Mouse (Mus musculus): ENCODE results near the gene Pemt. TPM values are rescaled to one million over a fixed set of nuclear protein-coding genes. Genes with fewer than 3 reads are reported as not detected.
"Not testable (repeated sequence)": the region's sequence is repeated elsewhere in the genome, so short reads cannot be mapped to it uniquely, and the experiment has no call there.

The Pemt gene
- polyA plus RNA-seq, 1 experiment from 2014 or later: 8.9 TPM

DNA sequence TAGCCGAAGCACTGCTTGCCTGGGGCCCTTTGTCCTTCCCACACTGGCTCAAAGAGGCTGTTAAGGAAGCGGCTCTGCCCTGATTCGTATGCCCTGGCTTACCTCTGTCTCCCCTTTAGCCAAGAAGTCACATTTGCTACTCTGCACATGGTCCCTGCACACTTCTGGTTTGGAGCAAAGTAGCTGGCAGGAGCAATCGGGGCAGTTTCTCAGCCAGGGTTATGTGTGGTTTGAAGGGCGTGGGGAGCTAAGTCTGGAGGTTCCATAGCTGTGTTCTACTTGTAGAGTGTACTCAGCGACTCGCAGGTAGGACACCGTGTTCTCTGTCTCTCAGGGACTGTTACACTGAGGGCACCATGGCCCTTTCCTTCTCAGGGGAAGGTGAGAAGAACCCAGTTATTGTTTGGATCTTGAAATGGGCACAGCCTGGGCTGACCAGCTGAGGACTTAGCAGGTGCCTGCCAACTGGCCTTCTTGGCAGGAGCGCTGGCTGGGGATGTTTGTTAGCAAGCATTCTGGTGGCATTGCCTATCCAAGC, 84.9 kb downstream of the Pemt start:
- WGBS: 88% methylated on average over 9 of the region's 9 CpGs
- no peaks in the 10 kb centered on the region for H3K9me3 ChIP-seq
- no peak overlapping the region for H3K9ac ChIP-seq
- no peak overlapping the region for H3K4me2 ChIP-seq
- no peak overlapping the region for H3K27ac ChIP-seq (replicated peaks)
- peaks cover 24% of the 10 kb centered on the region for H3K4me1 ChIP-seq (replicated peaks)
- no peak for ATAC-seq (ENCODE audit: low FRiP score, low read depth)
- peaks cover 27% of the 10 kb centered on the region for H3K27me3 ChIP-seq
- peaks cover 11% of the 10 kb centered on the region; the same call in 1 of the 2 replicates for H3K36me3 ChIP-seq
- no peak overlapping the region for H3K4me3 ChIP-seq

DNA sequence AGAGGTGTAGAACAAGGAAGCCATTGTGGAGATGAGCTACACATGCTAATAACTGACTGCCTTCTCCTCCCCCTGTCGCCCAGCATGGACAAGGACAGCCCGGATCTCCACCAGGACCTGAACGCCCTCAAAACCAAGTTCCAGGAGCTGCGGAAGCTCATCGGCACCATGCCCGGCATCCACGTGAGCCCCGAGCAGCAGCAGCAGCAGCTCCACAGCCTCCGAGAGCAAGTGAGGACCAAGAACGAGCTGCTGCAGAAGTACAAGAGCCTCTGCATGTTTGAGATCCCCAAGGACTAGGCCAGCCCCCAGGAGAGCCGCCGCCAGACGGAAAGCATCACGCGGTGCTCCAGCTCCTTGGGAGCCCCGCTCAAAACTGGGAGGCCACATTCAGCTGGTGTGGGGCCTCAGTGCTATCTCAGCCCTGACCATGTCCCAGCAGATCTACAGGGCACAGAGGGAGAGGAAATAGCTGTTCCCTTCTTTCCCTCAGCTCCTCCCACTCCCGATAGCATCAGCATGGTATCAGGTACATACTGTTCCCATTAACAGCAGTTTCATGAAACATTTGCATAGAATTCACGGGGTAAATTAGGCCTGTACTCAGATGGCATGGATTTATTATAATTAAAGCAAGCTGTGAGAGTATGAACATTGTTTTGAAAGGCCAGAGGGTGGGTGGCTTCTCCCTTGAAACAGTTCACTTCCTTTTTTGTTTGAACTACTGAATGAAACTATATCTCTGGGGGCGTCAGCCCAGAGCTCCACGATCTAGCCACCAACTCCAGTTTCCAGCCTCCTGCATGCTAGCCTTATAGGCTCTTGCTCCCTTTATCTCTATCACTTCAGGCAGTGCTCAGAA, 85.6 kb downstream of the Pemt start:
- Histone ChIP-seq H3K4me2 (no peak overlapping the region), H3K27ac (replicated peaks) (no peak overlapping the region), H3K27me3 (peaks cover 27% of the 10 kb centered on the region), H3K9ac (no peak overlapping the region), H3K36me3 (peaks cover 11% of the 10 kb centered on the region; the same call in 1 of the 2 replicates), H3K9me3 (no peaks in the 10 kb centered on the region), H3K4me1 (replicated peaks) (peaks cover 24% of the 10 kb centered on the region), H3K4me3 (no peak overlapping the region)
- ATAC-seq (ENCODE audit: low FRiP score, low read depth): no peak
- 88% methylated on average over 20 of the region's 20 CpGs for WGBS

DNA sequence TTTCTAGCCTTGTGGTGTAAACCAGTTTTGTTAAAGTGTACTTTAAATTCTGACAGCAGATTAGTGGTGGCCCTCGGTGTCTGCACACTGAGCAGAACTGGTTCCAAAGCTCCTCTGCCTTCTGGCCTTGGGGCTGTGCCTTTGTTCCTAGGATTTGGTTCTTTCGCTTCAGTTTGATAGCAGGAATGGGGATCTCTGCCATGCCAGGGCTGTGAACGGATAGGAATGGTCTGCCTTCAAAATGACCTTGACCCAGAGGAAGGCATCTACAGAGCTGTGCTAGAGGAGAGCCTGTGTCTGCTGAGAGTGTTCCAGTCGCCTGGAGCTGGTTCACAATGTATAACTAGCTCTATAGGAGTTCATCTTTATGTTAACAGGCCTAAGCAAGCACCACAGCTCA, 86.8 kb downstream of the Pemt start:
- H3K36me3 ChIP-seq: peaks cover 11% of the 10 kb centered on the region; the same call in 1 of the 2 replicates
- no peaks in the 10 kb centered on the region for H3K9me3 ChIP-seq
- H3K27me3 ChIP-seq: peaks cover 20% of the 10 kb centered on the region

DNA sequence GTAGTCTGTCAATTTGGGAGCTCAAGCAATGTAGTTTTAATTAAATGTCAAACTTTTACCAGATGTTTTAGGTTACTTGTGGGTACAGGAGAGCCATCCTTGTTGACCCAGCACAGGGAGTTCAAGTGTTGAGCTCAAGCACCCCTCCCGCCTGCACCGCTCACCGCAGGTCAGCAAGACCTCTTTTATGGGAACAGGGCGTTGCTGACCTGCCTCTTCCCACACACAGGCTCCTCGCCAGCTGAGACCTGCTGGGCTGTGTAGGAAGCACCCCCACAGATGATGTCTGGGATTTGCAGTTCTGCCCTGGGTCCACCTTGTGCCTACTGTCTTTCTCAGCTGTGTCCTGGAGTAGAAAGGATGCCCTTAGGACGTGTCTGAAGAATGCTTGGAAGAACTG, 89.5 kb downstream of the Pemt start:
- Histone ChIP-seq H3K27ac (replicated peaks) (no peak overlapping the region), H3K4me2 (no peak overlapping the region), H3K9ac (no peak overlapping the region), H3K36me3 (peaks cover 11% of the 10 kb centered on the region; the same call in 1 of the 2 replicates), H3K4me1 (replicated peaks) (no peaks in the 10 kb centered on the region), H3K27me3 (no peaks in the 10 kb centered on the region), H3K9me3 (no peaks in the 10 kb centered on the region), H3K4me3 (no peak overlapping the region)
- ATAC-seq (ENCODE audit: low FRiP score, low read depth): no peak
- 84% methylated on average over 6 of the region's 6 CpGs for WGBS

More for the DNA sequence above, 86.8 kb downstream of the Pemt start:
- Histone ChIP-seq H3K4me3 (no peak overlapping the region), H3K4me2 (no peak overlapping the region), H3K9ac (no peak overlapping the region), H3K27ac (replicated peaks) (no peak overlapping the region), H3K4me1 (replicated peaks) (peaks cover 12% of the 10 kb centered on the region)
- ATAC-seq (ENCODE audit: low FRiP score, low read depth): no peak
- WGBS: 85% methylated on average over 4 of the region's 4 CpGs

DNA sequence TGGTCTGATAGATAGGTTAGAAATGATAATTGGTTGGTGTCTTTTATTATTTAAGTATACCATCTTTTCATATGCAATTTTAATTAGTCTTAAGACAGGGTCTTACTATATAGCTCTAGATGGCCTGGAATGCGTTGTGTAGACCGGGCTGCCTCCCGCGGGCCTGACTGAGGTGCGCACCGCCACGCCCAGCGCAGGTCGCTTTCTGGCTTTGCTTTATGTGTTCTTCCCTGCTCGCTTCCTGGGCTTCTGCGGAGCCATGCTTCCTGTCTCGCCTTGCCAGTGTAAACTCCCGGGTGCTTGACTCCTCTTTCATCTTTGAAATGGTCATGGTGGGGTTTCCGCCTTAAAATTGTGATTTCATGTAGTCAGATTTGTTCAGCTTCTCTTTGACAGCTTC, 93.4 kb downstream of the Pemt start:
- H3K27ac ChIP-seq (replicated peaks): no peak overlapping the region
- H3K4me2 ChIP-seq: no peak overlapping the region
- no peak for ATAC-seq (ENCODE audit: low FRiP score, low read depth)
- H3K36me3 ChIP-seq: no peaks in the 10 kb centered on the region
- no peaks in the 10 kb centered on the region for H3K9me3 ChIP-seq
- H3K4me1 ChIP-seq (replicated peaks): peaks cover 11% of the 10 kb centered on the region
- no peaks in the 10 kb centered on the region for H3K27me3 ChIP-seq
- no peak overlapping the region for H3K9ac ChIP-seq
- no peak overlapping the region for H3K4me3 ChIP-seq
- WGBS: 92% methylated on average over 14 of the region's 14 CpGs

DNA sequence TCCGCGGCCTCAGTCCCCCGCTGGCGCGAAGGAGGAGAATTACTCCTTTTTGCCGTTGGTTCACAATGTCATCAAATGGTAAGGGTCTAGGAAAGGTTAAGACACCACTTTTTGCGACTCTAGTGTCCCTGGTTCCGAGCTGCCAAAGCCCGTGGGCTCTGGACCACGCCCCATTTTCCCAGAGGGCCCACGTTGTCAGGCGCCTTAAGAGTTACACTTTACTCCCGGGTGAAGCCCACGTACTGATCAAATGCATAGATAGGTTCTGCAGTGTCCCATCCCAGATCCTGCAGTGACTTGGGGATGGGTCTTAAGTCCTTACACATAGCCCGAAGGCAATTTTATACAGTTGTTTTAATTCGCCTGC, 97.9 kb downstream of the Pemt start:
- H3K4me3 ChIP-seq: peak overlapping the region; percentile 83
- no peaks in the 10 kb centered on the region for H3K9me3 ChIP-seq
- H3K4me1 ChIP-seq (replicated peaks): peaks cover 21% of the 10 kb centered on the region
- H3K4me2 ChIP-seq: peak overlapping the region; percentile 62
- H3K9ac ChIP-seq: peak overlapping the region; percentile 94
- peak; percentile 52; the same call in 1 of the 2 replicates for ATAC-seq (ENCODE audit: low FRiP score, low read depth)
- 3% methylated on average over 16 of the region's 16 CpGs for WGBS
- no peaks in the 10 kb centered on the region for H3K27me3 ChIP-seq
- H3K36me3 ChIP-seq: no peaks in the 10 kb centered on the region
- H3K27ac ChIP-seq (replicated peaks): peak overlapping the region; percentile 85

DNA sequence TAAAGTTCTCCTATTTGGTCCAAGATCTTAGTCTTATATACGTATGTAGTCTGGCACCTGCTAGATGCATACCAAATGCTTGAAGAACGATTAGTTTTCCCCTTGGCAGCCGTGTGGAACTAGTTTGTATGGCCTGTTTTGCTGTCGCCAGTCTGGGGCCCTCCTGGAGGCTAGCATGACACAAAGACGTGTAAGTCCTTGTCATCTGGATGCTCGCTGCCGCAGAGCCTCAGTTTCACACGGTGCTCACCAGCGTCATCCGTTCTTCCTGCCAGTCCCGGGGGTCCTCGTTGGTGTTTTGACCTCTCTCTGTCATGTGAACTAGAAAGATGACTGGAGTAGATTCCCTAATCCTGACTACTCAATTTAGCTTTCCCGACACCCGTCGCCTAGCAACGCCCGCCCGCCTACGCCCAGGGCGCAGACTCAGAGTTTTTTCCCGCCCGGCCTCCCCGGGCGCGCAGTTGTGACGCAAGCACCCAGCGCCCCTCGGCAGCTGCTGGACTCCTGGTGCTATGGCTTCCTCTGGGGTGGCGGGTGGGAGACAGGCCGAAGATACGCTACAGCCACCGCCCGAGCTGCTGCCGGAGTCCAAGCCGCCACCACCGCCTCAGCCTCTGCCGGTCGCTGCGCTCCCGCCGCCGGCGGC, 98.4 kb downstream of the Pemt start, which contains the start of gene Med9:
Gene Med9, plus strand, starts transcription at position 455 of the 649 bp plus-strand sequence.
- Histone ChIP-seq H3K4me2 (peak within 1 kb of the TSS; percentile 62), H3K4me3 (peak within 1 kb of the TSS; percentile 83), H3K9me3 (no peaks in the 10 kb centered on the region), H3K9ac (peak within 1 kb of the TSS; percentile 94), H3K27me3 (no peaks in the 10 kb centered on the region), H3K27ac (replicated peaks) (peak within 1 kb of the TSS; percentile 85), H3K4me1 (replicated peaks) (peaks cover 21% of the 10 kb centered on the region), H3K36me3 (no peaks in the 10 kb centered on the region)
- under 1% methylated on average over 43 of the region's 43 CpGs for WGBS
- ATAC-seq (ENCODE audit: low FRiP score, low read depth): peak; percentile 97

DNA sequence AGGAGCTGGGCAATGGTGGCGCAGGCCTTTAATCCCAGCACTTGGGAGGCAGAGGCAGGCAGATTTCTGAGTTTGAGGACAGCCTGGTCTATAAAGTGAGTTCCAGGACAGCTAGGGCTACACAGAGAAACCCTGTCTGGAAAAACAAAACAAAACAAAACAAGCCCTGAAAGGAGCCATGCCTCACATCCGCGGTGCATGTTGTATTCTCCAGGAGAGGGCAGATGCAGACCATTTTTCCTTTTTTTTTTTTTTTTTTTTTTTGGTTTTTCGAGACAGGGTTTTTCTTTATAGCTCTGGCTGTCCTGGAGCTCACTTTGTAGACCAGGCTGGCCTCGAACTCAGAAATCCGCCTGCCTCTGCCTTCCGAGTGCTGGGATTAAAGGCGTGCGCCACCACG, 101.4 kb downstream of the Pemt start:
- H3K27me3 ChIP-seq; H3K9me3 ChIP-seq; H3K9ac ChIP-seq; ATAC-seq (ENCODE audit: low FRiP score, low read depth); H3K36me3 ChIP-seq; H3K27ac ChIP-seq (replicated peaks); H3K4me3 ChIP-seq; H3K4me2 ChIP-seq: not testable (repeated sequence)
- peaks cover 21% of the 10 kb centered on the region for H3K4me1 ChIP-seq (replicated peaks)
- WGBS: 85% methylated on average over 10 of the region's 10 CpGs

DNA sequence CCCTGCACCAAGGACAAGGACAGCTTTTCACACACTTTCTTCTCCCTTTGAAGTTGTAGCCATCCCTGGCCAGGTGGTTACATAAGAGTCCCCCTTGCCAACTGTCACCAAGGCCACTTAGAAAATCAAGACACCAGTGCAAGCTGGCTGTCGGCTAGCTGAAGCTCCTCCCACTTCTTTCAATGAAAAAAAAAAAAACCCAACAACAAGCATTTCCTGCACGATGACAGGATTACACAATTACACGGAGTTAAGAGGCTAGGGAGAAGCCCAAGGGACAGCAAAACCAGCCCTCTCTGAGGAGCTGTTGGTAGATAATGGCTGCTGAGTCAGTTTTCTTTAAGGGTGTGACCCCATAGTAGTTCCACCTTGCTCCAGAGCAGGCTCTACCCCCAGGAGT, 104.9 kb downstream of the Pemt start:
- WGBS: 20% methylated on average over 3 of the region's 3 CpGs
- no peaks in the 10 kb centered on the region for H3K4me1 ChIP-seq (replicated peaks)
- no peak overlapping the region for H3K4me3 ChIP-seq
- no peaks in the 10 kb centered on the region for H3K36me3 ChIP-seq
- no peak overlapping the region for H3K9ac ChIP-seq
- H3K9me3 ChIP-seq: no peaks in the 10 kb centered on the region
- no peak for ATAC-seq (ENCODE audit: low FRiP score, low read depth)
- H3K4me2 ChIP-seq: no peak overlapping the region
- H3K27ac ChIP-seq (replicated peaks): no peak overlapping the region
- no peaks in the 10 kb centered on the region for H3K27me3 ChIP-seq

DNA sequence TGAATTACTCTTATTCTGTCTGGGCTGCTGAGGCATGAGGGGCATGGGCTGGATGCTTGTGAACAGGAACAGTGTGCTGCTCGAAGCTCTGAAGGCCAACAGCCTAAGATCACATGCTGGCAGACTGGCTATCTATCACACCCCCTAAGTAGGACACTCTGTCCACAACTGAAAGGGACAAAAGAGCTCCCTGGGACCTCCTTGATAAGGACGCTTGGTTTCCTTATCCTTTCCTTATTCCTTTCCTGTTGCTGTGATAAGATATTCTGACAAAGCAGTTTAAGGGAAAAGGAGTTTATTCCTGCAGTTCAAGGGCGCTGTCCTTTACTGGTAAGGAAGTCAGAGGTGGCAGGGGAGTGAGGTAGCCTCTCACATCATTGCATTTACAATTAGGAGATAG, 105.6 kb downstream of the Pemt start:
- no peaks in the 10 kb centered on the region for H3K36me3 ChIP-seq
- no peak overlapping the region for H3K4me2 ChIP-seq
- no peak overlapping the region for H3K27ac ChIP-seq (replicated peaks)
- 68% methylated on average over 3 of the region's 3 CpGs for WGBS
- no peak overlapping the region for H3K9ac ChIP-seq
- ATAC-seq (ENCODE audit: low FRiP score, low read depth): no peak
- H3K27me3 ChIP-seq: no peaks in the 10 kb centered on the region
- no peak overlapping the region for H3K4me3 ChIP-seq
- no peaks in the 10 kb centered on the region for H3K9me3 ChIP-seq
- H3K4me1 ChIP-seq (replicated peaks): no peaks in the 10 kb centered on the region

DNA sequence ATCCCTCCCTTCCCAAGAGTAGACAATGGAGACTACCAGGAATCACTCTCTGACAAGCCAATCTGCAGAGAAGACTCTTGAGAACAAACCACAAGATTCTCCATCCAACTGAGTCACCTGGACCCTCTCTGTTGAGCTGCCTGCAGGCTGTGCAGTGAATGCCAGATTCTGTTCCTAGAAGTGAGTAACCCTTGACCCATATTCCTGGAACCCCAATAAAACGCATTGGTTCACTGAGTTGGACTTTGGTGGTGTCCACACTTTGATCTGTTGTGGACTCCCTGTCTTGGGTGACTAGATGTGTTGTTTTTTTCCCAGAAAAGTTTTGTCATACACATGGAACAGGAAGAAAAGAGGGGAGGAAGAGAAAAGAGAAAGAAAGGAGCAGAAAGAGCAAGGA, 106.5 kb downstream of the Pemt start:
- no peaks in the 10 kb centered on the region for H3K36me3 ChIP-seq
- H3K4me2 ChIP-seq: no peak overlapping the region
- H3K9ac ChIP-seq: no peak overlapping the region
- no peak overlapping the region for H3K27ac ChIP-seq (replicated peaks)
- no peak overlapping the region for H3K4me3 ChIP-seq
- no peak for ATAC-seq (ENCODE audit: low FRiP score, low read depth)
- WGBS: 74% methylated on average over 1 of the region's 1 CpGs
- H3K9me3 ChIP-seq: no peaks in the 10 kb centered on the region
- H3K4me1 ChIP-seq (replicated peaks): no peaks in the 10 kb centered on the region
- no peaks in the 10 kb centered on the region for H3K27me3 ChIP-seq

DNA sequence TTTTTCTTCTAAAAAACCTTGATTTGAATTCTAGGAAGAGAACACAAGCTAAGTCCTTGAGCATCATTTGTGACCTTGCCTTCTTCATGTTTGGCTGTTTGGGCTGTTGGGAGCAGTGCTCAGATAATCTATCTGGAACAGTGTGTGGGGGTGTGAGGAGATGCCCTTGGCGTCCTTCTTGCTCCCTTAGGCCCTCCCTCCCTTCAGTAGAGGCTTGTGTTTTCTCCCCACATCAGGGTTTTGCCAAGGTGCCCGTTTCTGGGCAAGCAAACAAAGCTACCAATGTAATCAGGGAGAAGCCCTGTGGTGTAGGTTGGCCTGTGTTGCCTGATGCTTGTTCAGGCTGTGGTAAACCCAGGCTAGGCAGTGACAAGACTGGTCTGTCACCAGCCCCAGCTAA, 108.7 kb downstream of the Pemt start:
- Histone ChIP-seq H3K9ac (no peak overlapping the region), H3K27ac (replicated peaks) (no peak overlapping the region), H3K27me3 (no peaks in the 10 kb centered on the region), H3K9me3 (no peaks in the 10 kb centered on the region), H3K36me3 (no peaks in the 10 kb centered on the region), H3K4me1 (replicated peaks) (peaks cover 4% of the 10 kb centered on the region; the same call in 1 of the 2 replicates), H3K4me3 (no peak overlapping the region), H3K4me2 (no peak overlapping the region)
- WGBS: 50% methylated on average over 2 of the region's 2 CpGs
- ATAC-seq (ENCODE audit: low FRiP score, low read depth): no peak
